Mouse (Mus musculus) forebrain, embryonic 11.5 days (tissue): ENCODE measurements around the gene Cntn4. TPM values are rescaled to one million over a fixed set of nuclear protein-coding genes. Genes with fewer than 3 reads are reported as not detected.

Experiments used
- ATAC-seq: fragments of 200-750 bp; cut with Nextera tagmentation; replicated peaks from 2 replicates; pipeline ENCODE4 v1.8.0; 2017; ENCODE audit warnings: moderate TSS enrichment; ENCODE audit not compliant: low FRiP score
- DNase-seq: peaks from one replicate; pipeline ENCODE4 v3.0.0-alpha.2; 2017; ENCODE audit warnings: low spot score
- H3K27ac ChIP-seq: fragments of 300-500 bp; sonication (generic); 2 replicates; pipeline ENCODE4 v1.5.1; 2014; ENCODE audit warnings: low read depth, low read length
- H3K27me3 ChIP-seq: fragments of 300-500 bp; sonication (generic); 2 replicates; pipeline ENCODE4 v1.6.1; 2014; ENCODE audit warnings: mild to moderate bottlenecking, low read length, mixed read lengths; ENCODE audit not compliant: control insufficient read depth, insufficient read depth
- H3K36me3 ChIP-seq: fragments of 300-500 bp; sonication (generic); 2 replicates; pipeline ENCODE4 v1.6.1; 2014; ENCODE audit warnings: mild to moderate bottlenecking, low read length, moderate library complexity, mixed read lengths; ENCODE audit not compliant: control insufficient read depth, insufficient read depth
- H3K4me1 ChIP-seq: fragments of 300-500 bp; sonication (generic); replicated peaks from 2 replicates; pipeline ENCODE4 v1.6.1; 2014; ENCODE audit warnings: low read length, mixed read lengths; ENCODE audit not compliant: control insufficient read depth, insufficient read depth
- H3K4me2 ChIP-seq: fragments of 300-500 bp; sonication (generic); 2 replicates; pipeline ENCODE4 v1.6.1; 2014; ENCODE audit warnings: low read depth, mild to moderate bottlenecking, low read length, moderate library complexity, mixed read lengths; ENCODE audit not compliant: severe bottlenecking
- H3K4me3 ChIP-seq: fragments of 300-500 bp; sonication (generic); 2 replicates; pipeline ENCODE4 v1.5.1; 2014; ENCODE audit warnings: low read depth, low read length
- H3K9ac ChIP-seq: fragments of 300-500 bp; sonication (generic); 2 replicates; pipeline ENCODE4 v1.6.1; 2014; ENCODE audit warnings: low read length
- H3K9me3 ChIP-seq: fragments of 300-500 bp; sonication (generic); 2 replicates; pipeline ENCODE4 v1.6.1; 2016; ENCODE audit warnings: low read length, mixed read lengths; ENCODE audit not compliant: control insufficient read depth
- WGBS: fragments of 180-500 bp; shearing (Covaris S2); extraction: QIAGEN DNeasy Blood & Tissue Kit; methylation state at CpG from one replicate; pipeline ENCODE4 v1.1.7; 2014; 5-methylcytosine and 5-hydroxymethylcytosine counted together
- polyA plus RNA-seq: library from polyadenylated mRNA; unstranded; fragments of >200 nt; fragmentation: Nextera tagmentation; extraction: Ambion mirVana; gene quantifications from 2 replicates; pipeline ENCODE4 v1.2.1, GENCODE M21; 2014

Gene Cntn4
- polyA plus RNA-seq, 1 experiment from 2014 or later: 1.5 TPM

- no peaks in the 10 kb centered on the region for H3K9me3 ChIP-seq
- H3K9ac ChIP-seq: no peak overlapping the region
- ATAC-seq (no peak), DNase-seq (no peak)
- 90% methylated on average over 4 of the region's 4 CpGs for WGBS
- no peaks in the 10 kb centered on the region for H3K4me1 ChIP-seq
- no peak overlapping the region for H3K27ac ChIP-seq
- H3K36me3 ChIP-seq: no peaks in the 10 kb centered on the region
- H3K4me2 ChIP-seq: no peak overlapping the region
- H3K4me3 ChIP-seq: no peak overlapping the region
- H3K27me3 ChIP-seq: no peaks in the 10 kb centered on the region
Observed at GRCm38 (mm10) chr6:106725642-106726041, 1048.2 kb downstream of the Cntn4 start.

- no peak overlapping the region for H3K4me2 ChIP-seq
- 84% methylated on average over 6 of the region's 6 CpGs for WGBS
- H3K4me1 ChIP-seq: no peaks in the 10 kb centered on the region
- H3K27me3 ChIP-seq: no peaks in the 10 kb centered on the region
- H3K36me3 ChIP-seq: no peaks in the 10 kb centered on the region
- DNase-seq (no peak), ATAC-seq (no peak)
- no peak overlapping the region for H3K27ac ChIP-seq
- no peaks in the 10 kb centered on the region for H3K9me3 ChIP-seq
- no peak overlapping the region for H3K4me3 ChIP-seq
- H3K9ac ChIP-seq: no peak overlapping the region
Observed at GRCm38 (mm10) chr6:106726078-106726477, 1048.6 kb downstream of the Cntn4 start.

- Histone ChIP-seq H3K27ac (no peak overlapping the region), H3K9me3 (no peaks in the 10 kb centered on the region), H3K36me3 (no peaks in the 10 kb centered on the region), H3K27me3 (no peaks in the 10 kb centered on the region), H3K4me1 (no peaks in the 10 kb centered on the region), H3K4me2 (no peak overlapping the region), H3K4me3 (no peak overlapping the region), H3K9ac (no peak overlapping the region)
- ATAC-seq: no peak
- DNase-seq: no peak
- WGBS: 70% methylated on average over 1 of the region's 1 CpGs
Observed at GRCm38 (mm10) chr6:106727703-106728102, 1050.2 kb downstream of the Cntn4 start.

- WGBS: 88% methylated on average over 4 of the region's 4 CpGs
- ATAC-seq: no peak
- Histone ChIP-seq H3K36me3 (no peaks in the 10 kb centered on the region), H3K9me3 (no peaks in the 10 kb centered on the region), H3K27ac (no peak overlapping the region), H3K27me3 (no peaks in the 10 kb centered on the region), H3K4me1 (no peaks in the 10 kb centered on the region), H3K9ac (no peak overlapping the region), H3K4me2 (no peak overlapping the region), H3K4me3 (no peak overlapping the region)
- no peak for DNase-seq
Observed at GRCm38 (mm10) chr6:106729682-106730314, 1052.3 kb downstream of the Cntn4 start.

GRCm38 (mm10) chr6:106732563-106732962 is 1055.1 kb downstream of the Cntn4 start:
- ATAC-seq (no peak), DNase-seq (no peak)
- H3K4me2 ChIP-seq: no peak overlapping the region
- WGBS: 91% methylated on average over 4 of the region's 4 CpGs
- no peaks in the 10 kb centered on the region for H3K36me3 ChIP-seq
- H3K4me1 ChIP-seq: no peaks in the 10 kb centered on the region
- no peak overlapping the region for H3K27ac ChIP-seq
- no peak overlapping the region for H3K9ac ChIP-seq
- no peaks in the 10 kb centered on the region for H3K27me3 ChIP-seq
- no peaks in the 10 kb centered on the region for H3K9me3 ChIP-seq
- H3K4me3 ChIP-seq: no peak overlapping the region

- ATAC-seq (no peak), DNase-seq (no peak)
- Histone ChIP-seq H3K4me2 (no peak overlapping the region), H3K9ac (no peak overlapping the region), H3K4me1 (no peaks in the 10 kb centered on the region), H3K9me3 (no peaks in the 10 kb centered on the region), H3K27me3 (no peaks in the 10 kb centered on the region), H3K27ac (no peak overlapping the region), H3K36me3 (no peaks in the 10 kb centered on the region), H3K4me3 (no peak overlapping the region)
- 79% methylated on average over 3 of the region's 3 CpGs for whole genome bisulfite sequencing
Observed at GRCm38 (mm10) chr6:106738229-106738628, 1060.8 kb downstream of the Cntn4 start.

- no peak for DNase-seq
- Histone ChIP-seq H3K9me3 (no peaks in the 10 kb centered on the region), H3K27me3 (no peaks in the 10 kb centered on the region), H3K9ac (no peak overlapping the region), H3K36me3 (no peaks in the 10 kb centered on the region), H3K4me3 (no peak overlapping the region), H3K4me2 (no peak overlapping the region), H3K27ac (no peak overlapping the region), H3K4me1 (no peaks in the 10 kb centered on the region)
- ATAC-seq: no peak
- 88% methylated on average over 1 of the region's 1 CpGs for WGBS
Observed at GRCm38 (mm10) chr6:106740244-106740825, 1062.9 kb downstream of the Cntn4 start.

- Histone ChIP-seq H3K4me3 (no peak overlapping the region), H3K27ac (no peak overlapping the region), H3K36me3 (no peaks in the 10 kb centered on the region), H3K9me3 (no peaks in the 10 kb centered on the region), H3K4me1 (no peaks in the 10 kb centered on the region), H3K27me3 (no peaks in the 10 kb centered on the region), H3K9ac (no peak overlapping the region), H3K4me2 (no peak overlapping the region)
- 79% methylated on average over 7 of the region's 7 CpGs for WGBS
- DNase-seq (no peak), ATAC-seq (no peak)
Observed at GRCm38 (mm10) chr6:106743556-106744233, 1066.2 kb downstream of the Cntn4 start.
